8 mouse cellular contexts compared by ENCODE assay signal in the genomic region with DNA sequence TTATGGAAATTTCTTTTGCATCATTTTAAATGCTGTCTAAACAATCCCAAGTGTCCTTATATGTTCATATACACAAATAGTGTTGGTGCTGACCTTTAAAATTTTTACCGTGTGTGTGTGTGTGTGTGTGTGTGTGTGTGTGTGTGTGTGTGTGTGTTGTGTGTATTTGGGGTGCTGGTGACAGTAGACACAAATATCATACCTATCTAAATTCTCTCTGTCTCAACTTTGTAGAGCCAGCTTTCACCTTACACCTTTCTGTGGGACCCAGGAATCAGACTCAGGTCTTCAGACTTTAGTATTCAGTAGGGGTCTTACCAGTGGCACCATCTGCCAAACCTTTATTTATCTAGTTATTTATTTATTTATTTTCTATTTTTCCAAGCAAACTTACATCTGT. TPM values are rescaled to one million over a fixed set of nuclear protein-coding genes. Genes with fewer than 3 reads are reported as not detected.
DNase-seq lines count a peak whose midpoint lies in the region; ATAC-seq lines count a peak whose summit lies in the region.

No protein-coding gene starts in this region.

- DNase-seq in heart, postnatal 36 days = no peak
- DNase-seq in urinary bladder, postnatal 14 days (ENCODE audit: low spot score) = no peak
- no peak for DNase-seq in kidney, adult 8-10 months
- no peak for DNase-seq in kidney, adult 18-20 months

- peaks cover 10% of the 10 kb centered on the region for H3K4me1 ChIP-seq in heart, embryonic 15.5 days (replicated peaks)
- peaks cover 17% of the 10 kb centered on the region for H3K4me1 ChIP-seq in embryonic facial prominence, embryonic 13.5 days
- peaks cover 9% of the 10 kb centered on the region for H3K4me1 ChIP-seq in hindbrain, embryonic 16.5 days (ENCODE audit: control insufficient read depth, insufficient read depth, low read depth, low read length)
- peaks cover 17% of the 10 kb centered on the region for H3K4me1 ChIP-seq in midbrain, embryonic 12.5 days

- no peak overlapping the region for H3K27ac ChIP-seq in heart, embryonic 15.5 days
- 0 out of 2 replicates have a peak overlapping the region, but pooled peaks have one; percentile 95 for H3K27ac ChIP-seq in embryonic facial prominence, embryonic 13.5 days
- H3K27ac ChIP-seq in hindbrain, embryonic 16.5 days (ENCODE audit: low read depth, low read length) = no peak overlapping the region
- no peak overlapping the region for H3K27ac ChIP-seq in midbrain, embryonic 12.5 days (replicated peaks)

- H3K27me3 ChIP-seq in heart, embryonic 15.5 days = no peaks in the 10 kb centered on the region
- H3K27me3 ChIP-seq in embryonic facial prominence, embryonic 13.5 days = no peaks in the 10 kb centered on the region
- H3K27me3 ChIP-seq in hindbrain, embryonic 16.5 days (replicated peaks; ENCODE audit: control insufficient read depth, insufficient read depth, low read length) = no peaks in the 10 kb centered on the region
- H3K27me3 ChIP-seq in midbrain, embryonic 12.5 days = peaks cover 10% of the 10 kb centered on the region; the same call in 1 of the 2 replicates

- peak overlapping the region; percentile 91 for H3K4me3 ChIP-seq in heart, embryonic 15.5 days
- peak overlapping the region; percentile 72 for H3K4me3 ChIP-seq in embryonic facial prominence, embryonic 13.5 days
- H3K4me3 ChIP-seq in hindbrain, embryonic 16.5 days (ENCODE audit: low read length) = peak overlapping the region; percentile 89; the same call in 1 of the 2 replicates
- H3K4me3 ChIP-seq in midbrain, embryonic 12.5 days = peak overlapping the region; percentile 79

- no peak overlapping the region for H3K9ac ChIP-seq in heart, embryonic 15.5 days
- H3K9ac ChIP-seq in embryonic facial prominence, embryonic 13.5 days = no peak overlapping the region
- H3K9ac ChIP-seq in hindbrain, embryonic 16.5 days (ENCODE audit: low read depth, low read length) = no peak overlapping the region
- no peak overlapping the region for H3K9ac ChIP-seq in midbrain, embryonic 12.5 days (replicated peaks)

- intact Hi-C loops in heart, postnatal 36 days (cut with DNase I) = loop anchor here (2.0 to 5.0 kb wide), 8 partner anchors 43 to 178 kb away; a partner anchor contains a TSS

- peak overlapping the region; percentile 86 for H3K4me2 ChIP-seq in heart, embryonic 15.5 days
- H3K4me2 ChIP-seq in embryonic facial prominence, embryonic 13.5 days = peak overlapping the region; percentile 95
- peak overlapping the region; percentile 95; the same call in 1 of the 2 replicates for H3K4me2 ChIP-seq in hindbrain, embryonic 16.5 days (ENCODE audit: low read length)
- H3K4me2 ChIP-seq in midbrain, embryonic 12.5 days (replicated peaks) = peak overlapping the region; percentile 96

- no peaks in the 10 kb centered on the region for H3K9me3 ChIP-seq in heart, embryonic 15.5 days (replicated peaks)
- H3K9me3 ChIP-seq in embryonic facial prominence, embryonic 13.5 days = no peaks in the 10 kb centered on the region
- no peaks in the 10 kb centered on the region for H3K9me3 ChIP-seq in hindbrain, embryonic 16.5 days (ENCODE audit: control insufficient read depth, low read length)
- no peaks in the 10 kb centered on the region for H3K9me3 ChIP-seq in midbrain, embryonic 12.5 days

- no peaks in the 10 kb centered on the region for H3K36me3 ChIP-seq in heart, embryonic 15.5 days
- no peaks in the 10 kb centered on the region for H3K36me3 ChIP-seq in embryonic facial prominence, embryonic 13.5 days
- H3K36me3 ChIP-seq in hindbrain, embryonic 16.5 days (ENCODE audit: control insufficient read depth, insufficient read depth, low read length) = no peaks in the 10 kb centered on the region
- no peaks in the 10 kb centered on the region for H3K36me3 ChIP-seq in midbrain, embryonic 12.5 days

- 21% methylated on average over 1 of the region's 1 CpGs for WGBS in heart, embryonic 15.5 days
- 8% methylated on average over 1 of the region's 1 CpGs for WGBS in embryonic facial prominence, embryonic 13.5 days
- 33% methylated on average over 1 of the region's 1 CpGs for WGBS in hindbrain, embryonic 16.5 days
- WGBS in midbrain, embryonic 12.5 days = 55% methylated on average over 1 of the region's 1 CpGs

- no peak for ATAC-seq in heart, embryonic 15.5 days (replicated peaks; ENCODE audit: insufficient number of reproducible peaks, insufficient read depth, low FRiP score, low read depth)
- ATAC-seq in embryonic facial prominence, embryonic 13.5 days (ENCODE audit: insufficient number of reproducible peaks, insufficient read depth, low FRiP score, low TSS enrichment, low read depth) = no peak
- ATAC-seq in hindbrain, embryonic 16.5 days = no peak
- ATAC-seq in midbrain, embryonic 12.5 days (ENCODE audit: low FRiP score, low read depth) = no peak

RNA-seq across cellular contexts. Expression of a gene that starts 0.7 kb away (rescaled TPM):
- polyA plus RNA-seq in heart, embryonic 15.5 days (2015; fragmentation: Nextera tagmentation; extraction: Ambion mirVana) = 58.8 and 67.5 TPM in 2 replicates
- total RNA-seq in heart, postnatal 36 days (2021) = 10 to 100 TPM; 65.5 to 73.0 TPM
- polyA plus RNA-seq in embryonic facial prominence, embryonic 13.5 days (2015; fragmentation: Nextera tagmentation; extraction: Ambion mirVana) = 101 and 102 TPM in 2 replicates
- 25.4 and 25.7 TPM in 2 replicates for polyA plus RNA-seq in hindbrain, embryonic 16.5 days (2015; fragmentation: Nextera tagmentation; extraction: Ambion mirVana)
- 37.3 and 41.2 TPM in 2 replicates for polyA plus RNA-seq in midbrain, embryonic 12.5 days (2016; fragmentation: Nextera tagmentation; extraction: Ambion mirVana)
